In genomic region chr3:98355344-98356025, GRCm38 (mm10) we compare ENCODE assay signal across 11 mouse cellular contexts. TPM values are rescaled to one million over a fixed set of nuclear protein-coding genes. Genes with fewer than 3 reads are reported as not detected.
DNase-seq lines count a peak whose midpoint lies in the region; ATAC-seq lines count a peak whose summit lies in the region.
"Had no signal": no experiment of that assay in that cellular context is flagged by ENCODE, and none has a peak within 500 bp of the region (broad histone marks: within the 10 kb centered on the region; RNA-seq: fewer than 3 reads in every experiment).

No protein-coding gene starts in this region.

- no peak overlapping the region for H3K4me3 ChIP-seq in lung, embryonic 15.5 days
- H3K4me3 ChIP-seq in forebrain, embryonic 12.5 days (replicated peaks): no peak overlapping the region
- no peak overlapping the region for H3K4me3 ChIP-seq in limb, embryonic 13.5 days
- H3K4me3 ChIP-seq: stomach, embryonic 15.5 days had no signal

- no peak overlapping the region for H3K9ac ChIP-seq in lung, embryonic 15.5 days
- no peak overlapping the region for H3K9ac ChIP-seq in forebrain, embryonic 12.5 days
- H3K9ac ChIP-seq in limb, embryonic 13.5 days: no peak overlapping the region
- H3K9ac ChIP-seq: stomach, embryonic 15.5 days had no signal

- intact Hi-C loops in left cerebral cortex, postnatal 36 days (cut with DNase I): no loop called here

- no peak for DNase-seq in lung, postnatal 25 days (ENCODE audit: low spot score)
- DNase-seq in retina, postnatal 1 day: peak; percentile 94
- DNase-seq in right cerebral cortex, postnatal 4 days: no peak
- no peak for DNase-seq in left cerebral cortex, postnatal 36 days (ENCODE audit: low spot score in 2 of 2)
- no peak for DNase-seq in heart, adult 11 months
- DNase-seq: liver had no signal

- H3K4me1 ChIP-seq in lung, embryonic 15.5 days: 0 out of 2 replicates have a peak, but pooled peaks cover 2% of the 10 kb centered on the region
- no peaks in the 10 kb centered on the region for H3K4me1 ChIP-seq in forebrain, embryonic 12.5 days
- peaks cover 10% of the 10 kb centered on the region; the same call in 1 of the 2 replicates for H3K4me1 ChIP-seq in limb, embryonic 13.5 days
- H3K4me1 ChIP-seq: stomach, embryonic 15.5 days had no signal

- H3K27me3 ChIP-seq in lung, embryonic 15.5 days: no peaks in the 10 kb centered on the region
- H3K27me3 ChIP-seq in forebrain, embryonic 12.5 days: 0 out of 2 replicates have a peak, but pooled peaks cover 3% of the 10 kb centered on the region
- H3K27me3 ChIP-seq in limb, embryonic 13.5 days: no peaks in the 10 kb centered on the region
- H3K27me3 ChIP-seq: stomach, embryonic 15.5 days had no signal

- no peak overlapping the region for H3K4me2 ChIP-seq in lung, embryonic 15.5 days
- H3K4me2 ChIP-seq in forebrain, embryonic 12.5 days: no peak overlapping the region
- H3K4me2 ChIP-seq in limb, embryonic 13.5 days (replicated peaks): no peak overlapping the region
- H3K4me2 ChIP-seq: stomach, embryonic 15.5 days had no signal

- H3K36me3 ChIP-seq in lung, embryonic 15.5 days: no peaks in the 10 kb centered on the region
- H3K36me3 ChIP-seq in forebrain, embryonic 12.5 days (replicated peaks): no peaks in the 10 kb centered on the region
- no peaks in the 10 kb centered on the region for H3K36me3 ChIP-seq in limb, embryonic 13.5 days
- H3K36me3 ChIP-seq: G1E; stomach, embryonic 15.5 days had no signal

- peak; percentile 47; the same call in 1 of the 2 replicates for ATAC-seq in lung, embryonic 15.5 days (ENCODE audit: borderline replicate concordance, extremely low read depth, low FRiP score, low TSS enrichment)
- 0 out of 2 replicates have a peak, but pooled peaks have one; percentile 30 for ATAC-seq in forebrain, embryonic 12.5 days (ENCODE audit: low FRiP score)
- ATAC-seq in limb, embryonic 13.5 days (ENCODE audit: low FRiP score, low read depth): peak; percentile 82

- H3K9me3 ChIP-seq in lung, embryonic 15.5 days: no peaks in the 10 kb centered on the region
- no peaks in the 10 kb centered on the region for H3K9me3 ChIP-seq in forebrain, embryonic 12.5 days
- H3K9me3 ChIP-seq in limb, embryonic 13.5 days: no peaks in the 10 kb centered on the region
- H3K9me3 ChIP-seq: stomach, embryonic 15.5 days had no signal

- H3K27ac ChIP-seq in lung, embryonic 15.5 days: no peak overlapping the region
- H3K27ac ChIP-seq in forebrain, embryonic 12.5 days: no peak overlapping the region
- H3K27ac ChIP-seq in limb, embryonic 13.5 days: no peak overlapping the region
- H3K27ac ChIP-seq: stomach, embryonic 15.5 days had no signal

- 62% methylated on average over 10 of the region's 10 CpGs for WGBS in lung, embryonic 15.5 days
- 63% methylated on average over 10 of the region's 10 CpGs for WGBS in forebrain, embryonic 12.5 days
- 60% methylated on average over 10 of the region's 10 CpGs for WGBS in limb, embryonic 13.5 days

RNA-seq across cellular contexts. Expression of gene Phgdh, which starts 15.7 kb away (rescaled TPM):
- 202 and 209 TPM in 2 replicates for polyA plus RNA-seq in lung, embryonic 15.5 days (2015; fragmentation: Nextera tagmentation; extraction: Ambion mirVana)
- 274 and 277 TPM in 2 replicates for polyA plus RNA-seq in forebrain, embryonic 12.5 days (2016; fragmentation: Nextera tagmentation; extraction: Ambion mirVana)
- polyA plus RNA-seq in limb, embryonic 13.5 days (2015; fragmentation: Nextera tagmentation; extraction: Ambion mirVana): 248 and 258 TPM in 2 replicates
- 10 to 100 TPM; 51.1 to 62.0 TPM for total RNA-seq in left cerebral cortex, postnatal 36 days (2021)
- total RNA-seq: G1E had no signal
- polyA plus RNA-seq: G1E had no signal

RNA-seq across cellular contexts. Expression of gene Zfp697, which starts 26.8 kb away (rescaled TPM):
- polyA plus RNA-seq in lung, embryonic 15.5 days (2015; fragmentation: Nextera tagmentation; extraction: Ambion mirVana): 7.9 and 8.0 TPM in 2 replicates
- polyA plus RNA-seq in forebrain, embryonic 12.5 days (2016; fragmentation: Nextera tagmentation; extraction: Ambion mirVana): 8.8 and 9.8 TPM in 2 replicates
- polyA plus RNA-seq in limb, embryonic 13.5 days (2015; fragmentation: Nextera tagmentation; extraction: Ambion mirVana): 8.5 and 9.0 TPM in 2 replicates
- 10 to 100 TPM; 32.1 to 38.1 TPM for total RNA-seq in left cerebral cortex, postnatal 36 days (2021)
- polyA plus RNA-seq: G1E had no signal

Comparison
In these comparisons a context has a peak if more than half of its experiments do, and no peak if none do; other contexts are left out.
1. ATAC-seq: peak in every context shown above with its lines; median percentile 82 in limb, embryonic 13.5 days; 47 in lung, embryonic 15.5 days; 30 in forebrain, embryonic 12.5 days.